Mouse (Mus musculus) liver, adult 2 months (tissue): ENCODE results near the gene Gm3532.
"Not testable (repeated sequence)": the region's sequence is repeated elsewhere in the genome, so short reads cannot be mapped to it uniquely, and the experiment has no call there.

Experiments used
- CTCF ChIP-seq: fragments of 200-500 bp; IDR thresholded peaks from 2 replicates; pipeline ENCODE4 v1.5.1; 2011; ENCODE audit warnings: low read depth, low read length, control low read depth
- POLR2A ChIP-seq: fragments of 200-500 bp; IDR thresholded peaks from 2 replicates; pipeline ENCODE4 v1.6.1; 2011; ENCODE audit warnings: low read length, control low read depth; ENCODE audit not compliant: insufficient read depth; ENCODE audit errors: extremely low read depth

DNA sequence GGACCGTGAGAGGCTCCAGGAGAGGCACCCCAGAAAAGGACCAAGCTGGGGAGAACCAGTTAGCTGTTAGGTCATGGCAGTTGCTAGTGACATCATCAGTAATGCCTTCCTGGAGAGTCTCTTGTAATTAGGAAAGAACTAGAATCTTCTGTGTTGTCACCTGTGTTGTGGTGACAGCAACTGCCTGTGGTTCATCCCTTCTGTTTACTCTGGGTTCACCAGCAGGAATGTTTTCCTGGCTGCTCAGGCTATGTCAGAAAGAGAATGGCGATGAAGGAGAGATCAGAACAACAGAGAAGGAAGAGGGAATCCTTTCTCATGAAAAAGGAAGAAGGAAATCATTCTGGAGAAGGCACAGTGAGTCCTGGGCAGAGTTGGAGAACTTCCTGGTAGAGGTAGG, at the start of gene Gm3532:
- TF ChIP-seq POLR2A, CTCF: not testable (repeated sequence)
